Mouse (Mus musculus) kidney, embryonic 15.5 days (tissue): ENCODE measurements around the gene Ppm1a. TPM values are rescaled to one million over a fixed set of nuclear protein-coding genes. Genes with fewer than 3 reads are reported as not detected.

Source experiments
- ATAC-seq: fragments of 200-750 bp; cut with Nextera tagmentation; replicated peaks from 2 replicates; pipeline ENCODE4 v1.8.0; 2017; ENCODE audit warnings: moderate TSS enrichment; ENCODE audit not compliant: low FRiP score
- H3K27ac ChIP-seq: fragments of 300-500 bp; sonication (generic); 2 replicates; pipeline ENCODE4 v1.5.1; 2015; ENCODE audit warnings: mild to moderate bottlenecking, inconsistent platforms
- H3K27me3 ChIP-seq: fragments of 300-500 bp; sonication (generic); 2 replicates; pipeline ENCODE4 v1.6.1; 2015; ENCODE audit warnings: inconsistent platforms
- H3K36me3 ChIP-seq: fragments of 300-500 bp; sonication (generic); 2 replicates; pipeline ENCODE4 v1.6.1; 2015; ENCODE audit warnings: inconsistent platforms
- H3K4me1 ChIP-seq: fragments of 300-500 bp; sonication (generic); 2 replicates; pipeline ENCODE4 v1.6.1; 2015; ENCODE audit warnings: inconsistent platforms
- H3K4me2 ChIP-seq: fragments of 300-500 bp; sonication (generic); 2 replicates; pipeline ENCODE4 v1.6.1; 2015; ENCODE audit warnings: moderate library complexity, mild to moderate bottlenecking, inconsistent platforms
- H3K4me3 ChIP-seq: fragments of 300-500 bp; sonication (generic); replicated peaks from 2 replicates; pipeline ENCODE4 v1.5.1; 2015; ENCODE audit warnings: mild to moderate bottlenecking, inconsistent platforms
- H3K9ac ChIP-seq: fragments of 300-500 bp; sonication (generic); 2 replicates; pipeline ENCODE4 v1.6.1; 2015; ENCODE audit warnings: mild to moderate bottlenecking, inconsistent platforms
- H3K9me3 ChIP-seq: fragments of 300-500 bp; sonication (generic); replicated peaks from 2 replicates; pipeline ENCODE4 v1.6.1; 2016; ENCODE audit warnings: inconsistent platforms
- WGBS: fragments of 180-500 bp; shearing (Covaris S2); methylation state at CpG from one replicate; pipeline ENCODE4 v1.1.7; 2015; ENCODE audit warnings: mixed read lengths; 5-methylcytosine and 5-hydroxymethylcytosine counted together
- polyA plus RNA-seq: library from polyadenylated mRNA; unstranded; fragments of >200 nt; fragmentation: Nextera tagmentation; extraction: Ambion mirVana; gene quantifications from 2 replicates; pipeline ENCODE4 v1.2.1, GENCODE M21; 2015

Gene Ppm1a
- polyA plus RNA-seq, 1 experiment from 2014 or later, result 43.0 TPM

DNA sequence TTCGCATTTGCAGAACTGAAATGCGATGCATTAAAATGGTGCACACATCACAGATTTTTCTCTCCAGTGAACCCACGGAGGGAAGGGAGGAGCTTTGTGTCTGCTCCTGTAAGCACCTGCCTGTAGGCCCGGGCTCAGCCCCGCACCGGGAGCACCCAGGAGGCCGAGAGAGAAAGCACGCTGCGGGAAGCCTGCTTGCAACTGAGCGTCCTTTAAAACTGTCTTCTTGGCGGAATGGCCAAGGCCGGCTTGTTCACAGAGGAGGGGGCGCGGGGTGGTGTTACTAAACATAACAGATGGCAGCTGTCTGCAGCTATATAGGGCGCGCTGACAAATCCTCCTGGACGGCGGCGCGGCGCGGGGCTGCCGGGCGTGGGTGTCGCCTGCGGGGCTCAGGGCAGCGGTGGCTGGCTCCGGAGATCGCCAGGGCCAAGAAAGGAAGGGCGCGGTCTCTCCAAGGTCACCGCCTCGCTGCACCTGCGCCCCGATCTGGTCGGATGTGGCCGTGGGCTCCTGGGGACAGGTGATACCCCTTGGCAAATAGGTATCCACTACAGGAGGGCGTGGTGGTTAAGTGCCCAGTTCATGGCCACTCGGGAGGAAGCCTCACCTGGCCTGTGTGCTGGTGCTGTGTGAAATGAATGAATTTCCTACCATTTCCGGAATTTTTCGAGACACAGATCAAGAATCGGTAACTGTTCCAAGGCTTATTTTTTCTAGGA, 74.6 kb downstream of the Ppm1a start:
- WGBS, result 5% methylated on average over 42 of the region's 42 CpGs
- H3K27ac ChIP-seq, result no peak overlapping the region
- no peaks in the 10 kb centered on the region for H3K36me3 ChIP-seq
- H3K4me2 ChIP-seq, result peak overlapping the region; percentile 66
- peak overlapping the region; percentile 36 for H3K4me3 ChIP-seq
- peaks cover 34% of the 10 kb centered on the region for H3K27me3 ChIP-seq
- H3K9me3 ChIP-seq, result no peaks in the 10 kb centered on the region
- H3K4me1 ChIP-seq, result peaks cover 8% of the 10 kb centered on the region
- no peak overlapping the region for H3K9ac ChIP-seq
- ATAC-seq, result peak; percentile 46; the same call in 1 of the 2 replicates

DNA sequence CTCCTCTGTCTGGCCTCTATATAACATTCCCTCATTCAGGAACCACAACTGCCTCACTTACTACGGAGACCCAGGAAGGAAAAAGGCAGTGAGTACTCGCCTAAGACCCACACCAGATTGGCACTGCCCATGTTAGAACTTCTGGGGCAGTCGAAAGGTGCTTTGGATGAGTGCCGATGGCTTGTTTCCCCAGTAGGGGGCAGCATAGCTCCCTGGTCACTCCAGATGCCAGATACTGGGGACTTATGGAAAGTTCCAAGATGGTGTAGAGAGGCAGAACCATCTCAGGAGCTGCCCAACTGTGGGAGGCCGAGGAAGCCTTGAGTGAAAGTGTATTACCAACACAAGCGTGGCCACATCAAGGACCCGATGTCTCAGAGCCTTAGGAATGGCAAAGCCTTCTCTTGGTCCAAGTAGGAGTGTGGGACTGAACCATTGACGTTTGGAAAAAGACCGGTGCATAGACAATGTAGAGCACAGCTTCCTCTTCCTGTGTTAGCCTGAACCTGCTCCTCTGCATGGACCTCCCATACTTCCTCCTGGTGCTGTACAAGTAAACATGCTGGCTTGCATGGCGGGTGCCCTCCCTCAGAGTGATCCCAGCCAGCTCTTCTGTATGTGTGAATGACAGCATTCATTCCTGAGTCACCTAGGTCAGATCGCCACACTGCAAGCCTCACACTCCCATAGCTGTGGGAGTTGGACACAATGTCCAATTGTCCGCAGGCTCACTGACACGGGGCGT, 77.7 kb downstream of the Ppm1a start:
- Histone ChIP-seq H3K9me3 (no peaks in the 10 kb centered on the region), H3K27me3 (peaks cover 34% of the 10 kb centered on the region), H3K4me2 (no peak overlapping the region), H3K27ac (no peak overlapping the region), H3K4me3 (no peak overlapping the region), H3K4me1 (peaks cover 8% of the 10 kb centered on the region), H3K9ac (no peak overlapping the region), H3K36me3 (no peaks in the 10 kb centered on the region)
- whole genome bisulfite sequencing, result 75% methylated on average over 14 of the region's 14 CpGs
- ATAC-seq, result no peak

DNA sequence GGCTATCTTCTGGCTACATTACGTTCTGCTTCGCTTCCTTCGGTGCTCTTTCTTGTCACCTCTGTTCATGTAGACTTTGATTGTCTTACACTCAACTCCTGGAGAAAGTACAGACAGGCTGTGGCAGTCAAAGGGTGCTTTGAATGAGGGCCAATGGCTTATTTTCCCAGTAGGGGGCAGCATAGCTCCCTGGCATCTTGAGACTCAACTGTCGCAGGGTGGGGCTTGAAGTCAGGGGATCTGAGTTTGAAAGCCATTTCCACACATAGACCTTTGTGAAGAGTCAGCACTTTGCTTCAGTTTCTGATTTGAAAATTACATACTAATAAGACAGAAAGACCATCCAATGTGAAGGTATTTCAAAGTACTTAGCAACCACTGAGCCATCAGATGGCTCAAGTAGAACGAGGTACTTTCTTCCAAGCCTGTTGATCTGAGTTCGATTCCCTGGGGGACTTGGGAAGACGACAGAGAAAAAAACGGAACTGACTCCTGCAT, 78.3 kb downstream of the Ppm1a start:
- H3K27me3 ChIP-seq, result peaks cover 28% of the 10 kb centered on the region
- H3K9ac ChIP-seq, result no peak overlapping the region
- H3K27ac ChIP-seq, result no peak overlapping the region
- no peaks in the 10 kb centered on the region for H3K9me3 ChIP-seq
- no peak for ATAC-seq
- H3K36me3 ChIP-seq, result no peaks in the 10 kb centered on the region
- H3K4me3 ChIP-seq, result no peak overlapping the region
- H3K4me2 ChIP-seq, result no peak overlapping the region
- peaks cover 8% of the 10 kb centered on the region for H3K4me1 ChIP-seq
- 76% methylated on average over 8 of the region's 8 CpGs for WGBS

DNA sequence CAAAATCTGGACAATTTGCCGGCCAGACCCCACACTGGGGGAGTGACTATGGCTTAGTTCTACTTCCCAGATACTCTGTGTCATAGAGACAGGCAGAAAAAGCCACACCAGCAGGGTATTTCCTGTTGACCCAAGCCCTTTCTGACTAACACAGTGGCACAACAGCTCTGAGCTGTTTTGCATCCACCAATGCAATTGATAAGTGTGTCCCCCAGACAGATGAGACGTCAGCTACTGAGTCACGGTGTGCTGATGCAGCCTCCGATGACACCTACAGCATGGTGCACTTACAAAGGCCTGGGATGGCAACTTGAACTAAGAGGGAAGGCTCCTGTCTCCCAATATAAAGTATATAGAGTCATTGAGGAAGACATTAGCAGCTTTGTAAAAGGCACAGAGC, 80.0 kb downstream of the Ppm1a start:
- Histone ChIP-seq H3K27me3 (peaks cover 12% of the 10 kb centered on the region), H3K36me3 (no peaks in the 10 kb centered on the region), H3K27ac (no peak overlapping the region), H3K4me3 (no peak overlapping the region), H3K9ac (no peak overlapping the region), H3K9me3 (no peaks in the 10 kb centered on the region), H3K4me2 (no peak overlapping the region), H3K4me1 (no peaks in the 10 kb centered on the region)
- ATAC-seq, result no peak
- 77% methylated on average over 4 of the region's 4 CpGs for WGBS

DNA sequence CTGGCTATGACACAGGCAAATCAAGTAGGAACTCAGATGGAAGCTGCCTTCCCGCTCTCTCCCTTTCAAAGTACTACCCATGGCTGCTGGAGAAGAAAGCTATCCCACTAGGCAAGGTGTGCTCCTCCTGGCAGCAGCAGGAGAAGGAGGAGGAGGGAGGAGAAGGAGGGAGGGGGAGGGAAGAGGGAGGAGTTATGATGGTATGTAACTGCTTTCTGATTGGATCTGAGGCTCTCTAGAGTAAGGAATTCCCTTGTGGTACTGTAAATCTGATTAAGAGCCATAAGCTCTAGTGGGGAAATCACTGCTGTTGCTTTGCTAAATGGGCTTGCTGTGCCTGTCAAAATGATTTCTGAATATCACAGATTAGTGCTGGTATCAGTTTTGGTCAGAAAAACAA, 84.2 kb downstream of the Ppm1a start:
- no peak for ATAC-seq
- no peaks in the 10 kb centered on the region for H3K36me3 ChIP-seq
- 93% methylated on average over 1 of the region's 1 CpGs for WGBS

DNA sequence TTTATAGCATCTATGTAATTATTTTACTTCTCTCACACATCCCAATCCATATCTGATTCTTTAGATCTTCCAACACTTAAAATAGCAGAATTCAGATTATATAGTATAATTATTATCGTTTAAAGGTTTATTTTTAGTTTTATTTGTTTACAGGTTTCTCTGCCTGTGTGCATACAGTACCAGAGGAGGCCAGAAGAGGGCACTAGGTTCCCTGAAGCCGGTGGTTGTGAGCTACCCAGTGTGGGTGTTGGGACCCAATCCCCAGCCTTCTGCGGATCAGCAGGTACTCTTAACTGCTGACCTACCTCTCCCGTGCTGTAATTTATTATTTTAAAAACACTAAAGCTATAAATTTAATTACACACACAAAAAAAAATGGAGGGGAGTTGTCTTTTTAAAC, 85.9 kb downstream of the Ppm1a start:
- no peak overlapping the region for H3K9ac ChIP-seq
- ATAC-seq, result no peak

More for the DNA sequence above, 84.2 kb downstream of the Ppm1a start:
- Histone ChIP-seq H3K4me1 (peaks cover 10% of the 10 kb centered on the region), H3K27me3 (peaks cover 16% of the 10 kb centered on the region), H3K9ac (no peak overlapping the region), H3K27ac (no peak overlapping the region), H3K4me2 (no peak overlapping the region), H3K4me3 (no peak overlapping the region), H3K9me3 (no peaks in the 10 kb centered on the region)

DNA sequence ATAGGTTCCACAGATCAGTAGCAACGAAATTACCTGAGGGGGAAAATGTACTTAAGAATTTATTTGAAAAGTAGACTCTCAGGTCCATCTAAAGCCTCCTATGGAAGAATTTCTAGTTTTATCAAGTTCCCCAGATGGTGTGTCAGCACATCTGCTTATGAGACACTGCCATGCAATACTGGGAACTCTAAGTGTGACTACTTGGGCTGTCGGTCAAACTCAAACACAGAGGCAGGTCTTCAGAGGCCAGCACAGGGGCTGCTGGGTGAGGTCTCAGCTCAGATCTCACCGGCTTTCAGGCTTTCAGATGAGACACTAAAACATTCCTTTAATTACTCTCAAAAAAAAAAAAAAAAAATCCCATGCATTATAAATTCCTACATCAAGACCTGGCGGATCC, 86.3 kb downstream of the Ppm1a start:
- H3K36me3 ChIP-seq, result no peaks in the 10 kb centered on the region
- peak overlapping the region; percentile 52 for H3K4me2 ChIP-seq
- H3K4me1 ChIP-seq, result peaks cover 10% of the 10 kb centered on the region
- peaks cover 31% of the 10 kb centered on the region for H3K27me3 ChIP-seq
- no peak overlapping the region for H3K27ac ChIP-seq
- no peak overlapping the region for H3K9ac ChIP-seq
- H3K4me3 ChIP-seq, result no peak overlapping the region
- H3K9me3 ChIP-seq, result no peaks in the 10 kb centered on the region
- ATAC-seq, result peak; percentile 13; the same call in 1 of the 2 replicates
- 59% methylated on average over 4 of the region's 4 CpGs for WGBS

More for the DNA sequence above, 85.9 kb downstream of the Ppm1a start:
- Histone ChIP-seq H3K4me2 (no peak overlapping the region), H3K36me3 (no peaks in the 10 kb centered on the region), H3K4me3 (no peak overlapping the region), H3K4me1 (peaks cover 10% of the 10 kb centered on the region), H3K27me3 (peaks cover 27% of the 10 kb centered on the region), H3K27ac (no peak overlapping the region), H3K9me3 (no peaks in the 10 kb centered on the region)
- 73% methylated on average over 4 of the region's 4 CpGs for WGBS

DNA sequence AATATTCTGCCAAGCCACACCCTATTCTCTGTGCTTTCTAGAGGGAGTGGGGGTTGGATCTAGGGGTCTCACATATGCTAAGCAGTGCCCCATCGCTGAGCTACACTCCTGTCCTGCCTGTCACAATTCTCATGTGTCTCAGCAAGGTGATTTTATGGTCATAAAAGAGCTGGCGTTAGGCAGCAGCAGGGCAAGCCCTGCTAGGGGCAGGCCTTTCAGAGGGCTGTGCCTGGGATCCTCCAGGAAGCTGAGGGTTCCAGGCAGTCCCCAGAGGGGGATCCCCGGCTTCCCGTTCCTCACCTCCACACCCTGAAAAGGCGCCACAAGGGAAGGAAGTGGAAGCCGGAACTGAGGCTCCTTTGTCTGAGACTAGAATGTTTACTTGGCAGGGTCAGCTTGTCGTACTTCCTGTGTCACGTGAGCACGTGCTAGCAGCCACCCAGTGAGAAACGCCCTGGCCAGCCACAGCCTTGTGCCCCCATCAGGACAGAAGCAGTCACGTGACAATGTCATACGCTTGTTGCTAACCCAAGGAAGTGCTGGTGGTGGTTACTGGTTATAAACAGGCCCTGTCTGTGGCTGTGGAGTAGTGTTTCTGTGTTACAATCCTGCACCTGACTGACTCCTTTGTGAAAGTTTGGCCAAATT, 86.8 kb downstream of the Ppm1a start:
- peak overlapping the region; percentile 28 for H3K4me3 ChIP-seq
- 0 out of 2 replicates have a peak overlapping the region, but pooled peaks have one; percentile 52 for H3K27ac ChIP-seq
- peaks cover 35% of the 10 kb centered on the region for H3K27me3 ChIP-seq
- WGBS, result 10% methylated on average over 12 of the region's 12 CpGs
- no peak overlapping the region for H3K9ac ChIP-seq
- peak overlapping the region; percentile 52 for H3K4me2 ChIP-seq
- H3K36me3 ChIP-seq, result no peaks in the 10 kb centered on the region
- ATAC-seq, result peak; percentile 84
- H3K9me3 ChIP-seq, result no peaks in the 10 kb centered on the region
- peaks cover 10% of the 10 kb centered on the region for H3K4me1 ChIP-seq

DNA sequence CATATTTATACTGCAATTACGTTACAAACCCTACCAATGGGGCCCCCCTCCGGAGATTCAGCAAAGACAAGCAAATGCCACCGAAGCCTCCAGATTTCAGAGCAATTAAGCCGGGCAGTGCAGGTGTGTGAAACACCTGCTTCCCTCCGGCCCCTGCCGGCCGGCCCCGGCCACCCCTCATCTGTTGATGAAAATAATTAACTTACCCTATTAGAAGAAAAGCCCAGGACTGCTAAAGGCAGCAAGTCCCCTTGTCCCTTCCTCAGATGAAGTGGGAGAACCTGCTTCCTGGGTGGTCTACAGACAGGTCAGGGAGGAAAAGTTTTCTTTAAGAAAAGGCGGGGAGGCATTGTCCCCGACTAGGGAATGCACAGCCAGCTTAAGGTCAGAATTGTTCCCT, 88.7 kb downstream of the Ppm1a start:
- H3K4me3 ChIP-seq, result no peak overlapping the region
- WGBS, result 24% methylated on average over 10 of the region's 10 CpGs
- H3K27ac ChIP-seq, result no peak overlapping the region
- H3K9ac ChIP-seq, result no peak overlapping the region
- no peaks in the 10 kb centered on the region for H3K36me3 ChIP-seq
- H3K4me1 ChIP-seq, result peaks cover 10% of the 10 kb centered on the region
- H3K27me3 ChIP-seq, result peaks cover 54% of the 10 kb centered on the region
- no peaks in the 10 kb centered on the region for H3K9me3 ChIP-seq
- H3K4me2 ChIP-seq, result no peak overlapping the region
- peak; percentile 65; the same call in 1 of the 2 replicates for ATAC-seq

DNA sequence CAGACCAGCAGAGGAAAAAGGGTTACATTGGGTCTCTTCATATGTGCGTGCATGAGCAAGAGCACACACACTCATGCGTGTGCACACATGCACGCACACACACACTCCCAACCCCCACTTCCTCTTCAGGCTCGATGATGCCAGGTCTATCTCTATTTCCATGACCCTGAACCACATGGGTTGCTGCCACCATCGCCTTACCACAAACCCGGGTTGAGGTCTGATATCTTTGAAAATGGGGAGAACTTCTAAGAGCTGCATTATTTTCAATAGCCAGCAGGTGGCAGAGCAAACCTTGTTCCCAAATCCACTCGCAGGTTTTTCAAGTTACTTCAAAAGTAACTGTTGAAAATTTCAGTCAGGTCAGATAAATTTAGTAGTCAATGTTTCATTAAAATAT, 90.5 kb downstream of the Ppm1a start:
- 28% methylated on average over 7 of the region's 7 CpGs for WGBS
- no peak for ATAC-seq
- H3K27ac ChIP-seq, result no peak overlapping the region
- no peaks in the 10 kb centered on the region for H3K36me3 ChIP-seq
- H3K4me3 ChIP-seq, result no peak overlapping the region
- no peaks in the 10 kb centered on the region for H3K9me3 ChIP-seq
- H3K4me2 ChIP-seq, result no peak overlapping the region
- H3K9ac ChIP-seq, result no peak overlapping the region
- peaks cover 10% of the 10 kb centered on the region for H3K4me1 ChIP-seq
- peaks cover 66% of the 10 kb centered on the region for H3K27me3 ChIP-seq
